Mouse (Mus musculus): ENCODE results near the gene Fam107a. TPM values are rescaled to one million over a fixed set of nuclear protein-coding genes. Genes with fewer than 3 reads are reported as not detected.

Gene Fam107a
- polyA plus RNA-seq, 1 experiment from 2014 or later, result 0.24 TPM

- H3K36me3 ChIP-seq (ENCODE audit: control insufficient read depth, insufficient read depth, low read length), result no peaks in the 10 kb centered on the region
- H3K4me3 ChIP-seq (ENCODE audit: low read length), result no peak overlapping the region
- no peak overlapping the region for H3K9ac ChIP-seq (ENCODE audit: low read depth, low read length)
- ATAC-seq, result no peak
- WGBS, result 81% methylated on average over 4 of the region's 4 CpGs
- H3K4me1 ChIP-seq (ENCODE audit: control insufficient read depth, insufficient read depth, low read length), result 0 out of 2 replicates have a peak, but pooled peaks cover 4% of the 10 kb centered on the region
- H3K9me3 ChIP-seq (ENCODE audit: control insufficient read depth, low read length), result no peaks in the 10 kb centered on the region
- H3K27ac ChIP-seq (ENCODE audit: low read length), result no peak overlapping the region
- no peaks in the 10 kb centered on the region for H3K27me3 ChIP-seq (replicated peaks; ENCODE audit: control insufficient read depth, insufficient read depth, low read length)
- no peak overlapping the region for H3K4me2 ChIP-seq (ENCODE audit: low read depth, low read length)
These were observed 7.9 kb upstream of the Fam107a start for GRCm38 (mm10) chr14:8325746-8326145.

GRCm38 (mm10) chr14:8320528-8320927 lies 2.7 kb upstream of the Fam107a start:
- Histone ChIP-seq H3K9ac (ENCODE audit: low read depth, low read length) (no peak overlapping the region), H3K27ac (ENCODE audit: low read length) (no peak overlapping the region), H3K4me1 (ENCODE audit: control insufficient read depth, insufficient read depth, low read length) (peaks cover 9% of the 10 kb centered on the region), H3K36me3 (ENCODE audit: control insufficient read depth, insufficient read depth, low read length) (no peaks in the 10 kb centered on the region), H3K4me2 (ENCODE audit: low read depth, low read length) (no peak overlapping the region), H3K4me3 (ENCODE audit: low read length) (no peak overlapping the region), H3K9me3 (ENCODE audit: control insufficient read depth, low read length) (no peaks in the 10 kb centered on the region), H3K27me3 (replicated peaks; ENCODE audit: control insufficient read depth, insufficient read depth, low read length) (peaks cover 32% of the 10 kb centered on the region)
- no peak for ATAC-seq
- WGBS, result 76% methylated on average over 3 of the region's 3 CpGs

GRCm38 (mm10) chr14:8316366-8317193 lies 1.2 kb downstream of the Fam107a start:
- Histone ChIP-seq H3K27ac (ENCODE audit: low read length) (no peak overlapping the region), H3K36me3 (ENCODE audit: control insufficient read depth, insufficient read depth, low read length) (no peaks in the 10 kb centered on the region), H3K9ac (ENCODE audit: low read depth, low read length) (no peak overlapping the region), H3K4me2 (ENCODE audit: low read depth, low read length) (peak overlapping the region; percentile 47), H3K27me3 (replicated peaks; ENCODE audit: control insufficient read depth, insufficient read depth, low read length) (peaks cover 36% of the 10 kb centered on the region), H3K4me3 (ENCODE audit: low read length) (peak overlapping the region; percentile 30), H3K9me3 (ENCODE audit: control insufficient read depth, low read length) (no peaks in the 10 kb centered on the region), H3K4me1 (ENCODE audit: control insufficient read depth, insufficient read depth, low read length) (peaks cover 9% of the 10 kb centered on the region)
- ATAC-seq, result no peak
- WGBS, result 4% methylated on average over 23 of the region's 23 CpGs

- Histone ChIP-seq H3K4me3 (ENCODE audit: low read length) (no peak overlapping the region), H3K9me3 (ENCODE audit: control insufficient read depth, low read length) (no peaks in the 10 kb centered on the region), H3K9ac (ENCODE audit: low read depth, low read length) (no peak overlapping the region), H3K27ac (ENCODE audit: low read length) (no peak overlapping the region), H3K4me1 (ENCODE audit: control insufficient read depth, insufficient read depth, low read length) (peaks cover 9% of the 10 kb centered on the region), H3K4me2 (ENCODE audit: low read depth, low read length) (no peak overlapping the region), H3K27me3 (replicated peaks; ENCODE audit: control insufficient read depth, insufficient read depth, low read length) (peaks cover 36% of the 10 kb centered on the region), H3K36me3 (ENCODE audit: control insufficient read depth, insufficient read depth, low read length) (no peaks in the 10 kb centered on the region)
- 83% methylated on average over 6 of the region's 6 CpGs for WGBS
- ATAC-seq, result no peak
These were observed 2.7 kb downstream of the Fam107a start for GRCm38 (mm10) chr14:8315169-8315568.

GRCm38 (mm10) chr14:8314536-8314935 lies 3.3 kb downstream of the Fam107a start:
- 28% methylated on average over 3 of the region's 3 CpGs for WGBS
- ATAC-seq, result no peak
- no peaks in the 10 kb centered on the region for H3K36me3 ChIP-seq (ENCODE audit: control insufficient read depth, insufficient read depth, low read length)
- H3K9me3 ChIP-seq (ENCODE audit: control insufficient read depth, low read length), result no peaks in the 10 kb centered on the region
- H3K4me3 ChIP-seq (ENCODE audit: low read length), result no peak overlapping the region
- H3K9ac ChIP-seq (ENCODE audit: low read depth, low read length), result no peak overlapping the region
- H3K4me1 ChIP-seq (ENCODE audit: control insufficient read depth, insufficient read depth, low read length), result peaks cover 9% of the 10 kb centered on the region
- no peak overlapping the region for H3K4me2 ChIP-seq (ENCODE audit: low read depth, low read length)
- H3K27ac ChIP-seq (ENCODE audit: low read length), result no peak overlapping the region
- H3K27me3 ChIP-seq (replicated peaks; ENCODE audit: control insufficient read depth, insufficient read depth, low read length), result peaks cover 36% of the 10 kb centered on the region

GRCm38 (mm10) chr14:8313877-8314276 lies 3.9 kb downstream of the Fam107a start:
- no peak overlapping the region for H3K27ac ChIP-seq (ENCODE audit: low read length)
- H3K27me3 ChIP-seq (replicated peaks; ENCODE audit: control insufficient read depth, insufficient read depth, low read length), result peaks cover 35% of the 10 kb centered on the region
- H3K4me3 ChIP-seq (ENCODE audit: low read length), result no peak overlapping the region
- no peak overlapping the region for H3K9ac ChIP-seq (ENCODE audit: low read depth, low read length)
- H3K36me3 ChIP-seq (ENCODE audit: control insufficient read depth, insufficient read depth, low read length), result no peaks in the 10 kb centered on the region
- no peak for ATAC-seq
- WGBS, result 48% methylated on average over 7 of the region's 7 CpGs
- no peak overlapping the region for H3K4me2 ChIP-seq (ENCODE audit: low read depth, low read length)
- H3K4me1 ChIP-seq (ENCODE audit: control insufficient read depth, insufficient read depth, low read length), result peaks cover 9% of the 10 kb centered on the region
- H3K9me3 ChIP-seq (ENCODE audit: control insufficient read depth, low read length), result no peaks in the 10 kb centered on the region

GRCm38 (mm10) chr14:8309621-8310141 lies 8.1 kb downstream of the Fam107a start:
- no peaks in the 10 kb centered on the region for H3K4me1 ChIP-seq (ENCODE audit: control insufficient read depth, insufficient read depth, low read length)
- no peaks in the 10 kb centered on the region for H3K36me3 ChIP-seq (ENCODE audit: control insufficient read depth, insufficient read depth, low read length)
- H3K4me3 ChIP-seq (ENCODE audit: low read length), result no peak overlapping the region
- no peaks in the 10 kb centered on the region for H3K27me3 ChIP-seq (replicated peaks; ENCODE audit: control insufficient read depth, insufficient read depth, low read length)
- H3K9ac ChIP-seq (ENCODE audit: low read depth, low read length), result no peak overlapping the region
- no peak overlapping the region for H3K4me2 ChIP-seq (ENCODE audit: low read depth, low read length)
- 19% methylated on average over 9 of the region's 9 CpGs for WGBS
- no peaks in the 10 kb centered on the region for H3K9me3 ChIP-seq (ENCODE audit: control insufficient read depth, low read length)
- ATAC-seq, result no peak
- no peak overlapping the region for H3K27ac ChIP-seq (ENCODE audit: low read length)

GRCm38 (mm10) chr14:8308650-8309049 lies 9.2 kb downstream of the Fam107a start:
- H3K9ac ChIP-seq (ENCODE audit: low read depth, low read length), result no peak overlapping the region
- ATAC-seq, result no peak
- WGBS, result 61% methylated on average over 3 of the region's 3 CpGs
- no peaks in the 10 kb centered on the region for H3K36me3 ChIP-seq (ENCODE audit: control insufficient read depth, insufficient read depth, low read length)
- no peaks in the 10 kb centered on the region for H3K4me1 ChIP-seq (ENCODE audit: control insufficient read depth, insufficient read depth, low read length)
- no peak overlapping the region for H3K27ac ChIP-seq (ENCODE audit: low read length)
- no peaks in the 10 kb centered on the region for H3K27me3 ChIP-seq (replicated peaks; ENCODE audit: control insufficient read depth, insufficient read depth, low read length)
- no peaks in the 10 kb centered on the region for H3K9me3 ChIP-seq (ENCODE audit: control insufficient read depth, low read length)
- H3K4me2 ChIP-seq (ENCODE audit: low read depth, low read length), result no peak overlapping the region
- no peak overlapping the region for H3K4me3 ChIP-seq (ENCODE audit: low read length)

GRCm38 (mm10) chr14:8306884-8307283 lies 10.9 kb downstream of the Fam107a start:
- Histone ChIP-seq H3K9me3 (ENCODE audit: control insufficient read depth, low read length) (no peaks in the 10 kb centered on the region), H3K27me3 (replicated peaks; ENCODE audit: control insufficient read depth, insufficient read depth, low read length) (no peaks in the 10 kb centered on the region), H3K4me1 (ENCODE audit: control insufficient read depth, insufficient read depth, low read length) (no peaks in the 10 kb centered on the region), H3K9ac (ENCODE audit: low read depth, low read length) (no peak overlapping the region), H3K27ac (ENCODE audit: low read length) (no peak overlapping the region), H3K36me3 (ENCODE audit: control insufficient read depth, insufficient read depth, low read length) (no peaks in the 10 kb centered on the region), H3K4me3 (ENCODE audit: low read length) (no peak overlapping the region), H3K4me2 (ENCODE audit: low read depth, low read length) (no peak overlapping the region)
- WGBS, result 80% methylated on average over 6 of the region's 6 CpGs
- ATAC-seq, result no peak
